Mouse (Mus musculus) C2C12 (cell line): ENCODE measurements at regions not wholly inside any gene's neighbourhood (a gene's known extent, or its start where the extent isn't known, plus 50 kb on each side); places are given as distances from the start of the nearest gene placed in this dataset.

ENCODE experiments used
- CEBPB ChIP-seq: IDR thresholded peaks from one replicate; pipeline ENCODE4 v1.6.1; 2011; ENCODE audit warnings: low read depth, mild to moderate bottlenecking, control low read depth, moderate library complexity
- CTCF ChIP-seq: IDR thresholded peaks from one replicate; pipeline ENCODE4 v1.5.1; 2011; ENCODE audit not compliant: control insufficient read depth, insufficient read depth, insufficient read length
- FOSL1 ChIP-seq: IDR thresholded peaks from one replicate; pipeline ENCODE4 v1.8.0; 2011; ENCODE audit warnings: mild to moderate bottlenecking, low read length; ENCODE audit not compliant: poor library complexity, insufficient read depth, severe bottlenecking
- MAX ChIP-seq: IDR thresholded peaks from one replicate; pipeline ENCODE4 v1.6.1; 2011; ENCODE audit warnings: mild to moderate bottlenecking, control low read depth
- MYOD1 ChIP-seq: IDR thresholded peaks from one replicate; pipeline ENCODE4 v1.6.1; 2011; ENCODE audit warnings: low read depth; ENCODE audit not compliant: control insufficient read depth, insufficient read length
- MYOG ChIP-seq: IDR thresholded peaks from one replicate; pipeline ENCODE4 v1.6.1; 2011; ENCODE audit not compliant: control insufficient read depth, insufficient read length; ENCODE audit errors: extremely low read depth
- USF1 ChIP-seq: IDR thresholded peaks from one replicate; pipeline ENCODE4 v1.6.1; 2011; ENCODE audit warnings: low read depth, mild to moderate bottlenecking, control low read depth, moderate library complexity

GRCm38 (mm10) chr8:113466683-113467082 lies 168.7 kb upstream of the Mon1b start:
- TF ChIP-seq MYOD1 (no peak), CTCF (no peak), CEBPB (no peak), USF1 (peak; percentile 11), MAX (no peak), FOSL1 (no peak), MYOG (no peak)
